Mouse (Mus musculus) lung, embryonic 15.5 days (tissue): ENCODE results near the gene Gm5478. TPM values are rescaled to one million over a fixed set of nuclear protein-coding genes. Genes with fewer than 3 reads are reported as not detected.
"Not testable (repeated sequence)": the region's sequence is repeated elsewhere in the genome, so short reads cannot be mapped to it uniquely, and the experiment has no call there.

Experiments used
- ATAC-seq: fragments of 200-750 bp; cut with Nextera tagmentation; 2 replicates; pipeline ENCODE4 v1.8.0; 2017; ENCODE audit warnings: moderate number of reproducible peaks, borderline replicate concordance; ENCODE audit not compliant: low FRiP score, low TSS enrichment; ENCODE audit errors: extremely low read depth
- H3K27ac ChIP-seq: fragments of 300-500 bp; sonication (generic); 2 replicates; pipeline ENCODE4 v1.5.1; 2015; ENCODE audit warnings: moderate library complexity, mild to moderate bottlenecking, inconsistent platforms
- H3K27me3 ChIP-seq: fragments of 300-500 bp; sonication (generic); 2 replicates; pipeline ENCODE4 v1.6.1; 2015; ENCODE audit warnings: inconsistent platforms
- H3K36me3 ChIP-seq: fragments of 300-500 bp; sonication (generic); 2 replicates; pipeline ENCODE4 v1.6.1; 2015; ENCODE audit warnings: inconsistent platforms
- H3K4me1 ChIP-seq: fragments of 300-500 bp; sonication (generic); 2 replicates; pipeline ENCODE4 v1.6.1; 2015; ENCODE audit warnings: inconsistent platforms
- H3K4me2 ChIP-seq: fragments of 300-500 bp; sonication (generic); 2 replicates; pipeline ENCODE4 v1.6.1; 2015; ENCODE audit warnings: inconsistent platforms, mild to moderate bottlenecking, moderate library complexity
- H3K4me3 ChIP-seq: fragments of 300-500 bp; sonication (generic); 2 replicates; pipeline ENCODE4 v1.5.1; 2015; ENCODE audit warnings: mild to moderate bottlenecking, inconsistent platforms
- H3K9ac ChIP-seq: fragments of 300-500 bp; sonication (generic); 2 replicates; pipeline ENCODE4 v1.6.1; 2015; ENCODE audit warnings: inconsistent platforms
- H3K9me3 ChIP-seq: fragments of 300-500 bp; sonication (generic); 2 replicates; pipeline ENCODE4 v1.6.1; 2016; ENCODE audit warnings: inconsistent platforms
- WGBS: fragments of 180-500 bp; shearing (Covaris S2); methylation state at CpG from one replicate; pipeline ENCODE4 v1.1.7; 2015; 5-methylcytosine and 5-hydroxymethylcytosine counted together
- microRNA-seq: library from miRNA; unstranded; fragments of <30 nt; microRNA quantifications from one replicate; pipeline ENCODE4, GENCODE M21; 2016
- polyA plus RNA-seq: library from polyadenylated mRNA; unstranded; fragments of >200 nt; fragmentation: Nextera tagmentation; extraction: Ambion mirVana; gene quantifications from 2 replicates; pipeline ENCODE4 v1.2.1, GENCODE M21; 2015

The Gm5478 gene
- polyA plus RNA-seq = not detected in 2 replicates

DNA sequence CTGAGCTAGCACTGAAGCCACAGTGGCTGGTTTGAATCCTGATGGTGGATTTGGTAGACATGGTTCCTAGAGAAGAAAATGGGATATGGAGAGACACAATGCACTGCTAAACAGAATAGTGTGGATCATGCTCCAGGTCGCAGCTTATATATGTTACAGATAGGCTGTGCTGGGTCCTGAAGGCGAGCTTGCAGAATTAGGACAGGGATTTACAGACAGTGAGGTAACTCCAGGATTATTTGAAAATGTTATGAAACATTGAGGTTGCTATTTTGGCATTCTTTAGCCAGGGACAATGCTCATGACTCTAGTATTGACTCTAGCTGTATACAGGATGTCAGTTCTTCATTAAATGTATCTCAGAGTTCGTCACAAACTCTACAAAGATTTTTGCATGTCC is at the start of gene Gm5478:
Gene Gm5478, minus strand, starts transcription at position 101 of the 400 bp plus-strand sequence.
- WGBS = 59% methylated on average over 3 of the region's 3 CpGs
- H3K27me3 ChIP-seq = no peaks in the 10 kb centered on the region
- no peaks in the 10 kb centered on the region for H3K36me3 ChIP-seq
- H3K4me1 ChIP-seq = no peaks in the 10 kb centered on the region
- no peak within 1 kb of the TSS for H3K4me3 ChIP-seq
- H3K4me2 ChIP-seq = no peak within 1 kb of the TSS
- no peak for ATAC-seq
- H3K9ac ChIP-seq = no peak within 1 kb of the TSS
- no peak within 1 kb of the TSS for H3K27ac ChIP-seq
- H3K9me3 ChIP-seq = no peaks in the 10 kb centered on the region

GRCm38 (mm10) chr15:101694207-101694606 is 47.0 kb upstream of the Gm5478 start, which contains the start of gene Krt6a:
Gene Krt6a, minus strand, starts transcription at chr15:101694307.
- no peak within 1 kb of the TSS for H3K4me2 ChIP-seq
- ATAC-seq = no peak
- H3K4me1 ChIP-seq = no peaks in the 10 kb centered on the region
- H3K9ac ChIP-seq = no peak within 1 kb of the TSS
- H3K9me3 ChIP-seq = no peaks in the 10 kb centered on the region
- H3K27me3 ChIP-seq = no peaks in the 10 kb centered on the region
- WGBS = 73% methylated on average over 5 of the region's 5 CpGs
- no peak within 1 kb of the TSS for H3K27ac ChIP-seq
- H3K36me3 ChIP-seq = no peaks in the 10 kb centered on the region
- no peak within 1 kb of the TSS for H3K4me3 ChIP-seq

DNA sequence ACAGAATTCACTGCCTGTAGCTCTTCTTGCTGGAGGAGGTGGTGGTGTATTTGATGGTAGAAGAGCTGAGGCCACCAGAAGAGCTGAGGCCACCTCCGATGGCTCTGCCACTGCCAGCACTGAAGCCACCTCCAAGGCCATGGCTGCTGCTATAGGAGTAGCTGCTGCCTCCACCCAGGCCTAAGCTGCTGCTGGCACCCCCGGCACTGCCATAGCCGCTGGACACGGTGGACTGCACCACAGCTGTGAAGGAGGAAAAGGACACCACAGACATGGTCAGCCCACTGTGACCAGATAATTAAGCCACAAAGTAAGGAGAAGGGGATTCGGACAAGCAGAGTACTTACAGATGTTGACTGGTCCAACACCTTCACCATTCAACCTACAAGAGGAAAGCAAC is 43.3 kb upstream of the Gm5478 start:
- ATAC-seq, H3K36me3 ChIP-seq, H3K4me3 ChIP-seq, H3K4me2 ChIP-seq, H3K9ac ChIP-seq, H3K27me3 ChIP-seq, H3K4me1 ChIP-seq, H3K27ac ChIP-seq, H3K9me3 ChIP-seq: not testable (repeated sequence)
- 80% methylated on average over 5 of the region's 5 CpGs for WGBS

DNA sequence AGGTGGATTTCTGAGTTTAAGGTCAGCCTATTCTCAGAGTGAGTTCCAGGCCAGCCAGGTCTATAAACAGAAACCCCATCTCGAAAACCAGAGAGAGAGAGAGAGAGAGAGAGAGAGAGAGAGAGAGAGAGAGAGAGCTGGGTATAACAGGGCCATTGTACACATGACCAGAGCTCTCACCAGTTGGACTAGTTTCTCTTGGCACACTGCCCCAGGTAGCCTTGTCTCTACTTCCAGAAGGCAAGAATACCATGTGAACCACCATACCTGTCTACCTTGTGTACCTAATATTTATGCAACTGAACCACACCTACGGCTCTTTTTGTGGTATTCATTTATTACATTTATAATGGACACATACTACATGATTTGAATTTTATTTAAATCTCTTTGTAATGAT is 41.0 kb upstream of the Gm5478 start:
- H3K4me3 ChIP-seq = no peak overlapping the region
- H3K4me1 ChIP-seq = no peaks in the 10 kb centered on the region
- no peak overlapping the region for H3K27ac ChIP-seq
- no peaks in the 10 kb centered on the region for H3K27me3 ChIP-seq
- WGBS = 51% methylated on average over 2 of the region's 2 CpGs
- no peak overlapping the region for H3K9ac ChIP-seq
- H3K9me3 ChIP-seq = no peaks in the 10 kb centered on the region
- H3K4me2 ChIP-seq = no peak overlapping the region
- no peaks in the 10 kb centered on the region for H3K36me3 ChIP-seq
- ATAC-seq = no peak

- WGBS = 82% methylated on average over 2 of the region's 2 CpGs
- no peak within 1 kb of the TSS for H3K4me2 ChIP-seq
- H3K4me3 ChIP-seq = no peak within 1 kb of the TSS
- no peak within 1 kb of the TSS for H3K27ac ChIP-seq
- H3K27me3 ChIP-seq = no peaks in the 10 kb centered on the region
- H3K4me1 ChIP-seq = no peaks in the 10 kb centered on the region
- ATAC-seq = no peak
- no peaks in the 10 kb centered on the region for H3K36me3 ChIP-seq
- H3K9me3 ChIP-seq = no peaks in the 10 kb centered on the region
- no peak within 1 kb of the TSS for H3K9ac ChIP-seq
These were observed 33.0 kb upstream of the Gm5478 start, which contains the start of gene Krt6b for GRCm38 (mm10) chr15:101680187-101680586. Gene Krt6b, minus strand, starts transcription at chr15:101680287.

- H3K27me3 ChIP-seq = no peaks in the 10 kb centered on the region
- H3K9ac ChIP-seq = no peak overlapping the region
- H3K27ac ChIP-seq = no peak overlapping the region
- no peaks in the 10 kb centered on the region for H3K36me3 ChIP-seq
- ATAC-seq = no peak
- no peaks in the 10 kb centered on the region for H3K4me1 ChIP-seq
- H3K4me3 ChIP-seq = no peak overlapping the region
- WGBS = 74% methylated on average over 1 of the region's 1 CpGs
- no peaks in the 10 kb centered on the region for H3K9me3 ChIP-seq
- H3K4me2 ChIP-seq = no peak overlapping the region
These were observed 28.8 kb upstream of the Gm5478 start for GRCm38 (mm10) chr15:101675978-101676377.

DNA sequence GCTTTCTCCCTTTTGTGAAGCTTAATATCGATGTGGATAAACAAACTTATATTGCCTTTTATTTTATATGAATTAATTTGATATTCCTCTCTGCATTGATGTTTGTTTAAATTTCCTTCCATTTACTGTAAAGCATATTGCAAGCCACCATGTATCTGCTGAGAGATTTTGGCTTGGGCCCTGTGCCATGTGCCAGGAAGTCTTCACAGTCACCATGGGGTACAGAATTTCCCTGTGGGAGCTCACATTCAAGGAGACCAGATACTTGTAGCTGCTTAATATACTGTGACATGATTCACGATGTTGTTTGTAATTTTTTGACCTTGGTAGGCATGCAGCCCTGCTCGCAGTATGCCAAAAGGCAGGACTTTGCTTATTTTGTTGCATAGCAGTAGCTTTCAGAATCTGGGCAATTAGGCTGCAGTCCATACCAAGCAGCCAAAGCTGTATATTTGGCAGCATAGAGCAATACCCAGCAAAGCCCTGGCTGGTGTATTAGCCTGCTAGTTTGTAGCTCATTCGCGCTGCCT is 5.6 kb upstream of the Gm5478 start:
- Histone ChIP-seq H3K27ac (no peak overlapping the region), H3K4me2 (no peak overlapping the region), H3K27me3 (no peaks in the 10 kb centered on the region), H3K9ac (no peak overlapping the region), H3K9me3 (no peaks in the 10 kb centered on the region), H3K4me3 (no peak overlapping the region), H3K4me1 (no peaks in the 10 kb centered on the region), H3K36me3 (no peaks in the 10 kb centered on the region)
- ATAC-seq = no peak
- WGBS = 82% methylated on average over 5 of the region's 5 CpGs

DNA sequence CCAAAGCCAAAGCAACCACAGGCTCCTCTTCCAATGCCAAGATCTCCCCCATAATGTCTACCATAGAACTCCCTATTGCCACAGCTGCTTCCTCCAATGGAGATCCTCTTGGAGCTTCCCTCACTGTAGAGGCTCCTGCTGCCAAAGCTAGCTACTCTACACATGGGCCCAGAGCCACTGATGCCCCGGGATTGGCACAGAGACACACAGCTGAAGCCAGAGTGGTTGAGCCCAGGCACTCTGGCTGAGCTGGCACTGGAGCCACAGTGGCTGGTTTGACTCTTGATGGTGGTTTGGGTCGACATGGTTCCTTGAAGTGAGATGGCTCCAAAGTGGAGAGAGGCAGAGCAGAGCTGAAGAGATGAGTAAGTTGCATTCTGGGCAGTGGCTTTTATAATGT is 19.3 kb downstream of the Gm5478 start, which contains the start of gene Gm5414:
Gene Gm5414, minus strand, starts transcription at position 305 of the 400 bp plus-strand sequence.
- Histone ChIP-seq H3K9me3 (no peaks in the 10 kb centered on the region), H3K9ac (no peak within 1 kb of the TSS), H3K27ac (no peak within 1 kb of the TSS), H3K36me3 (no peaks in the 10 kb centered on the region), H3K4me1 (no peaks in the 10 kb centered on the region), H3K4me2 (no peak within 1 kb of the TSS), H3K4me3 (no peak within 1 kb of the TSS), H3K27me3 (no peaks in the 10 kb centered on the region)
- ATAC-seq = no peak
- 68% methylated on average over 2 of the region's 2 CpGs for WGBS

DNA sequence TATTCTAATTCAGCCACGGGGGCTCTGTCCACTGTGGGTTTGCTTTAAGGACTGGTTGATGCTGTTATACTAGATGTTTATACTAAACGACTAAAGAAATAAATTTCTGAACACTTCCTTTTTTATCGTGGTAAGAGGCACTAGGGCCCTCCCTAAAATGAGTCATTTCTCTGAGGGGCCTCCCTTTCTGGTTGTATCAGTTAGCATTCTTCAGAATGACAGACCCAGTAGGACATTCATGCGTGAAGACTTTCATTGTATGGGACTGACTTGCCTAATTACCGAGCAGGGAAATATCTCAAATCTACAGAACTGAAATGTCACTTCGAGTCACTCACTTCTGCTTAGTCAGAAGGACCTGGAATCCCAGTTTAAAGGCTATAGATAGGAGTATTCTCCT is 48.1 kb downstream of the Gm5478 start:
- H3K9ac ChIP-seq = no peak overlapping the region
- no peak overlapping the region for H3K27ac ChIP-seq
- no peaks in the 10 kb centered on the region for H3K9me3 ChIP-seq
- H3K4me2 ChIP-seq = no peak overlapping the region
- H3K4me3 ChIP-seq = no peak overlapping the region
- 47% methylated on average over 6 of the region's 6 CpGs for whole genome bisulfite sequencing
- no peaks in the 10 kb centered on the region for H3K27me3 ChIP-seq
- ATAC-seq = no peak
- no peaks in the 10 kb centered on the region for H3K36me3 ChIP-seq
- no peaks in the 10 kb centered on the region for H3K4me1 ChIP-seq

Small RNAs within 50 kb of the gene (microRNA-seq; reads per million reads assigned to microRNA genes)
- gene Gm44342 = not detected
- not detected for gene Gm44383
- not detected for gene Gm44479

Other genes starting within 250 kb of the Gm5478 start
- gene Krt7, start 236.3 kb downstream of the Gm5478 start, polyA plus RNA-seq = 152 and 158 TPM in 2 replicates
- gene Krt87, start 208.6 kb downstream of the Gm5478 start, polyA plus RNA-seq = 0.38 and 0.39 TPM in 2 replicates
- not detected in 2 replicates for gene Krt88, start 199.6 kb downstream of the Gm5478 start, polyA plus RNA-seq
- not detected in 2 replicates for gene Krt81, start 183.6 kb downstream of the Gm5478 start, polyA plus RNA-seq
- gene Krt86, start 173.9 kb downstream of the Gm5478 start, polyA plus RNA-seq = not detected in 2 replicates
- 0.13 TPM in 1 of 2 replicates, not detected in the other for gene Krt83, start 155.9 kb downstream of the Gm5478 start, polyA plus RNA-seq
- not detected in 2 replicates for gene Gm49425, start 130.1 kb downstream of the Gm5478 start, polyA plus RNA-seq
- gene Krt84, start 114.6 kb downstream of the Gm5478 start, polyA plus RNA-seq = not detected in 2 replicates
- not detected in 2 replicates for gene Krt82, start 96.7 kb downstream of the Gm5478 start, polyA plus RNA-seq
- 0.05 TPM in 1 of 2 replicates, not detected in the other for gene Krt90, start 84.4 kb downstream of the Gm5478 start, polyA plus RNA-seq
- 0.05 and 0.14 TPM in 2 replicates for gene Krt75, start 73.5 kb downstream of the Gm5478 start, polyA plus RNA-seq
- not detected in 2 replicates for gene Gm5414, start 19.2 kb downstream of the Gm5478 start, polyA plus RNA-seq
- not detected in 2 replicates for gene Krt6b, start 32.9 kb upstream of the Gm5478 start, polyA plus RNA-seq
- 0.39 and 1.5 TPM in 2 replicates for gene Krt6a, start 46.9 kb upstream of the Gm5478 start, polyA plus RNA-seq
- gene Krt5, start 65.5 kb upstream of the Gm5478 start, polyA plus RNA-seq = 4.7 and 11.1 TPM in 2 replicates
- not detected in 2 replicates for gene Krt71, start 95.7 kb upstream of the Gm5478 start, polyA plus RNA-seq
- gene Krt72, start 139.1 kb upstream of the Gm5478 start, polyA plus RNA-seq = not detected in 2 replicates
- gene Krt73, start 155.0 kb upstream of the Gm5478 start, polyA plus RNA-seq = not detected in 2 replicates
- gene Krt2, start 170.8 kb upstream of the Gm5478 start, polyA plus RNA-seq = not detected in 2 replicates
- 0.54 and 0.55 TPM in 2 replicates for gene Krt1, start 203.4 kb upstream of the Gm5478 start, polyA plus RNA-seq
- gene Krt77, start 222.3 kb upstream of the Gm5478 start, polyA plus RNA-seq = not detected in 2 replicates
- gene Krt76, start 245.5 kb upstream of the Gm5478 start, polyA plus RNA-seq = not detected in 2 replicates